Mouse (Mus musculus) monocyte, adult 2 months (primary cell): Measurements from ENCODE around the gene Glyctk.
A peak's percentile ranks its signal among the peaks of the same experiment; 100 is the strongest.

Experiments
- DNase-seq, 2 experiments: peaks; one replicate each; pipeline ENCODE4 v3.0.0; 2022; ENCODE audit warnings: low spot score in 2 of 2, low read depth in 1 of 2

The Glyctk gene

GRCm38 (mm10) chr9:106158037-106158491 is at the start of gene Glyctk:
Glyctk (minus strand) TSS chr9:106158138.
- DNase-seq, result no peak

GRCm38 (mm10) chr9:106206515-106206914 is 48.6 kb upstream of the Glyctk start:
- DNase-seq, result no peak

- no peak for DNase-seq
Measured at GRCm38 (mm10) chr9:106205713-106206290, 47.9 kb upstream of the Glyctk start.

GRCm38 (mm10) chr9:106203990-106204851 is 46.3 kb upstream of the Glyctk start:
- no peak for DNase-seq

- peak; percentile 71 to 77 for DNase-seq
Measured at GRCm38 (mm10) chr9:106202819-106203636, 45.1 kb upstream of the Glyctk start, which contains the start of gene Twf2. Twf2 (plus strand) TSS chr9:106203108.

GRCm38 (mm10) chr9:106201895-106202294 is 44.0 kb upstream of the Glyctk start:
- no peak for DNase-seq

GRCm38 (mm10) chr9:106199535-106200272 is 41.8 kb upstream of the Glyctk start, which contains the start of gene Ppm1m:
Ppm1m (minus strand) TSS chr9:106199746.
- DNase-seq, result peak in 1 of 2 experiments; percentile 38

- peak in 1 of 2 experiments; percentile 62 for DNase-seq
Measured at GRCm38 (mm10) chr9:106198962-106199458, 41.1 kb upstream of the Glyctk start.

- DNase-seq, result no peak
Measured at GRCm38 (mm10) chr9:106197732-106198131, 39.8 kb upstream of the Glyctk start.

- no peak for DNase-seq
Measured at GRCm38 (mm10) chr9:106197081-106197713, 39.3 kb upstream of the Glyctk start.

GRCm38 (mm10) chr9:106195693-106196092 is 37.8 kb upstream of the Glyctk start:
- DNase-seq, result no peak

GRCm38 (mm10) chr9:106193930-106194807 is 36.2 kb upstream of the Glyctk start:
- DNase-seq, result no peak

GRCm38 (mm10) chr9:106192998-106193397 is 35.1 kb upstream of the Glyctk start:
- peak in 1 of 2 experiments; percentile 25 for DNase-seq

- no peak for DNase-seq
Measured at GRCm38 (mm10) chr9:106192024-106192423, 34.1 kb upstream of the Glyctk start.

- DNase-seq, result no peak
Measured at GRCm38 (mm10) chr9:106191355-106191754, 33.4 kb upstream of the Glyctk start.

GRCm38 (mm10) chr9:106183996-106184395 is 26.1 kb upstream of the Glyctk start:
- no peak for DNase-seq

- no peak for DNase-seq
Measured at GRCm38 (mm10) chr9:106182146-106182545, 24.2 kb upstream of the Glyctk start.

- no peak for DNase-seq
Measured at GRCm38 (mm10) chr9:106179964-106180363, 22.0 kb upstream of the Glyctk start.

- no peak for DNase-seq
Measured at GRCm38 (mm10) chr9:106179454-106179853, 21.5 kb upstream of the Glyctk start.
